In genomic region chr15:80014321-80015210, GRCm38 (mm10) we compare ENCODE assay signal across 7 mouse cellular contexts. TPM values are rescaled to one million over a fixed set of nuclear protein-coding genes. Genes with fewer than 3 reads are reported as not detected.
DNase-seq lines count a peak whose midpoint lies in the region; ATAC-seq and TF ChIP-seq lines count a peak whose summit lies in the region.

TSS of gene Pdgfb (minus strand) at chr15:80014977.

- peaks cover 12% of the 10 kb centered on the region; the same call in 1 of the 2 replicates for H3K4me1 ChIP-seq in hindbrain, postnatal 0 days (ENCODE audit: insufficient read depth, low read length)
- peaks cover 9% of the 10 kb centered on the region; the same call in 1 of the 2 replicates for H3K4me1 ChIP-seq in small intestine, adult 2 months (ENCODE audit: control insufficient read depth, insufficient read depth, insufficient read length, low read length)

- DNase-seq in adrenal gland, adult 2 months = peak; percentile 93
- DNase-seq in cerebellum, postnatal 14 days = peak; percentile 53 to 57
- DNase-seq in gastrocnemius, postnatal 14 days = peak; percentile 69
- peak; percentile 49 for DNase-seq in hindbrain, postnatal 0 days (ENCODE audit: low spot score)
- DNase-seq in left cerebral cortex, postnatal 14 days (ENCODE audit: low spot score in 2 of 2) = peak; percentile 66 to 69

- intact Hi-C loops in gastrocnemius, postnatal 14 days (cut with DNase I; ENCODE audit: low total_unique reads) = loop anchor here (5.0 kb wide), 2 partner anchors 48 to 63 kb away; no protein-coding TSS in a partner anchor
- intact Hi-C loops in left cerebral cortex, postnatal 14 days (cut with DNase I) = loop anchor here (5.0 kb wide), 1 partner anchor 63 kb away; no protein-coding TSS in a partner anchor

- H3K9ac ChIP-seq in hindbrain, postnatal 0 days (replicated peaks; ENCODE audit: low read length) = peak within 1 kb of the TSS; percentile 90

- no peaks in the 10 kb centered on the region for H3K9me3 ChIP-seq in hindbrain, postnatal 0 days (ENCODE audit: low read length)

- H3K4me2 ChIP-seq in hindbrain, postnatal 0 days (ENCODE audit: low read depth, low read length) = peak within 1 kb of the TSS; percentile 83

- TF ChIP-seq CTCF in hindbrain, postnatal 0 days (IDR thresholded peaks at IDR 0.05; ENCODE audit: low read depth) = no peak
- no peak for TF ChIP-seq CTCF in small intestine, adult 2 months (IDR thresholded peaks at IDR 0.05; ENCODE audit: extremely low read depth, insufficient read length, insufficient replicate concordance, low read depth, low read length)

- peak within 1 kb of the TSS; percentile 73 for H3K4me3 ChIP-seq in hindbrain, postnatal 0 days (ENCODE audit: low read length)
- H3K4me3 ChIP-seq in small intestine, adult 2 months (ENCODE audit: low read depth, low read length) = peak within 1 kb of the TSS; percentile 67

- H3K36me3 ChIP-seq in hindbrain, postnatal 0 days (ENCODE audit: insufficient read depth, low read length) = no peaks in the 10 kb centered on the region
- H3K36me3 ChIP-seq in small intestine, adult 2 months (ENCODE audit: control insufficient read depth, insufficient read depth, low read length) = no peaks in the 10 kb centered on the region

- peak within 1 kb of the TSS; percentile 94 for H3K27ac ChIP-seq in hindbrain, postnatal 0 days
- peak within 1 kb of the TSS; percentile 48 for H3K27ac ChIP-seq in small intestine, adult 2 months (ENCODE audit: insufficient read depth, low read depth, low read length)

- WGBS in hindbrain, postnatal 0 days = 1% methylated on average over 57 of the region's 60 CpGs
- WGBS in small intestine, adult 2 months = 1% methylated on average over 60 of the region's 60 CpGs

- ATAC-seq in hindbrain, postnatal 0 days = no peak
- peak; percentile 64 for ATAC-seq in megakaryocyte, adult 5-6 weeks (ENCODE audit: poor library complexity, severe bottlenecking)

- peak; percentile 74 for TF ChIP-seq POLR2A in small intestine, adult 2 months (IDR thresholded peaks at IDR 0.05; ENCODE audit: low read depth, low read length)

- H3K27me3 ChIP-seq in hindbrain, postnatal 0 days (ENCODE audit: insufficient read depth, low read length) = peaks cover 6% of the 10 kb centered on the region; the same call in 1 of the 2 replicates
- peaks cover 25% of the 10 kb centered on the region for H3K27me3 ChIP-seq in small intestine, adult 2 months (ENCODE audit: control insufficient read depth, insufficient read depth, low read length)

RNA-seq across cellular contexts. Expression of gene Pdgfb, which starts in this region (rescaled TPM):
- 10 to 100 TPM; 30.3 to 54.0 TPM for total RNA-seq in adrenal gland, adult 2 months (2021)
- polyA plus RNA-seq in adrenal gland, adult 2 months (2012; rRNA removed) = 63.3 and 63.8 TPM in 2 replicates
- total RNA-seq in gastrocnemius, postnatal 14 days (2021) = 10 to 100 TPM; 25.2 to 38.5 TPM
- total RNA-seq in hindbrain, postnatal 0 days (2014; rRNA removed) = 31.0 and 33.4 TPM in 2 replicates
- polyA plus RNA-seq in hindbrain, postnatal 0 days (2015; fragmentation: Nextera tagmentation; extraction: Ambion mirVana) = 8.3 and 9.5 TPM in 2 replicates
- 10 to 100 TPM; 41.9 to 42.8 TPM for total RNA-seq in left cerebral cortex, postnatal 14 days (2021)
- 1.3 and 1.6 TPM in 2 replicates for total RNA-seq in megakaryocyte, adult 5-6 weeks (2015)
- 0.40 and 1.7 TPM in 2 replicates for total RNA-seq in megakaryocyte, adult 5-6 weeks (2017)
- polyA plus RNA-seq in small intestine, adult 2 months (2012; rRNA removed) = 5.7 and 8.0 TPM in 2 replicates

Comparison
In these comparisons a context has a peak if more than half of its experiments do, and no peak if none do; other contexts are left out.
1. RNA of gene Pdgfb (total RNA-seq): 30.3 to 54.0 TPM in adrenal gland, adult 2 months, 41.9 to 42.8 TPM in left cerebral cortex, postnatal 14 days, 25.2 to 38.5 TPM in gastrocnemius, postnatal 14 days and 31.0 to 33.4 TPM in hindbrain, postnatal 0 days; 0.40 to 1.7 TPM in megakaryocyte, adult 5-6 weeks; every median in the first group is over 4 times any median in the second.
2. Peak in every context shown above with its lines, with median percentiles within 50 percentile points of each other: DNase-seq.